Mouse (Mus musculus) liver, embryonic 14.5 days (tissue): ENCODE results near the gene Coq5.

Experiments
- CTCF ChIP-seq: IDR thresholded peaks from 2 replicates; pipeline ENCODE4 v1.5.1; 2016; ENCODE audit warnings: antibody characterized with exemption, low read depth, control low read depth
- EP300 ChIP-seq: IDR thresholded peaks from 2 replicates; pipeline ENCODE4 v1.6.1; 2016; ENCODE audit warnings: antibody characterized with exemption, low read depth

- peak; percentile 31; the same call in 1 of the 2 replicates for TF ChIP-seq CTCF
- no peak for TF ChIP-seq EP300
These were observed 5.1 kb upstream of the Coq5 start for GRCm38 (mm10) chr5:115274353-115274752.
